Mouse (Mus musculus): ENCODE measurements around the gene Scube1.

Gene Scube1

GRCm38 (mm10) chr15:83567728-83568127 lies 157.1 kb downstream of the Scube1 start:
- no peak for DNase-seq (ENCODE audit: low read depth in 1 of 2, low spot score in 2 of 2)

GRCm38 (mm10) chr15:83566006-83566405 lies 158.8 kb downstream of the Scube1 start:
- no peak for DNase-seq (ENCODE audit: low read depth in 1 of 2, low spot score in 2 of 2)

GRCm38 (mm10) chr15:83565434-83565833 lies 159.4 kb downstream of the Scube1 start:
- no peak for DNase-seq (ENCODE audit: low read depth in 1 of 2, low spot score in 2 of 2)

- DNase-seq (ENCODE audit: low read depth in 1 of 2, low spot score in 2 of 2), result peak in 1 of 2 experiments; percentile 19
These were observed 160.8 kb downstream of the Scube1 start for GRCm38 (mm10) chr15:83563857-83564651.

- peak in 1 of 2 experiments; percentile 22 for DNase-seq (ENCODE audit: low read depth in 1 of 2, low spot score in 2 of 2)
These were observed 161.4 kb downstream of the Scube1 start, which contains the start of the genes Tspo and Mcat for GRCm38 (mm10) chr15:83563327-83563856. Tspo (plus strand) TSS chr15:83563592. Mcat (minus strand) TSS chr15:83563787.

- peak; percentile 30 to 34 for DNase-seq (ENCODE audit: low read depth in 1 of 2, low spot score in 2 of 2)
These were observed 162.1 kb downstream of the Scube1 start for GRCm38 (mm10) chr15:83562626-83563270.

GRCm38 (mm10) chr15:83560941-83561477 lies 163.8 kb downstream of the Scube1 start:
- no peak for DNase-seq (ENCODE audit: low read depth in 1 of 2, low spot score in 2 of 2)

- DNase-seq (ENCODE audit: low read depth in 1 of 2, low spot score in 2 of 2), result peak; percentile 34 to 64
These were observed 169.5 kb downstream of the Scube1 start for GRCm38 (mm10) chr15:83555161-83555974.
